Mouse (Mus musculus) bone marrow macrophage, adult 2 months (primary cell): ENCODE results near the gene Gm26602.

ENCODE experiments used
- CTCF ChIP-seq: IDR thresholded peaks from 2 replicates; pipeline ENCODE4 v1.5.1; 2012; ENCODE audit warnings: low read depth, mild to moderate bottlenecking, low read length, moderate library complexity
- POLR2A ChIP-seq: IDR thresholded peaks from 2 replicates; pipeline ENCODE4 v1.6.1; 2012; ENCODE audit warnings: mild to moderate bottlenecking, low read depth, low read length, borderline replicate concordance

- TF ChIP-seq CTCF (no peak), POLR2A (no peak)
Observed at GRCm38 (mm10) chr10:79907415-79907814, 3.2 kb upstream of the Gm26602 start.
